Mouse (Mus musculus) ES-E14 (cell line): ENCODE results near the gene Ncam1.

Source experiments
- CHD2 ChIP-seq: IDR thresholded peaks from 2 replicates; pipeline ENCODE4 v1.6.1; 2014; ENCODE audit warnings: mild to moderate bottlenecking, low read depth, low read length, inconsistent platforms
- HCFC1 ChIP-seq: IDR thresholded peaks from 2 replicates; pipeline ENCODE4 v1.6.1; 2012; ENCODE audit warnings: low read length, inconsistent platforms, borderline replicate concordance; ENCODE audit not compliant: insufficient read depth
- ZC3H11A ChIP-seq: IDR thresholded peaks from 2 replicates; pipeline ENCODE4 v1.6.1; 2012; ENCODE audit warnings: low read depth, mild to moderate bottlenecking, inconsistent platforms, low read length, borderline replicate concordance

DNA sequence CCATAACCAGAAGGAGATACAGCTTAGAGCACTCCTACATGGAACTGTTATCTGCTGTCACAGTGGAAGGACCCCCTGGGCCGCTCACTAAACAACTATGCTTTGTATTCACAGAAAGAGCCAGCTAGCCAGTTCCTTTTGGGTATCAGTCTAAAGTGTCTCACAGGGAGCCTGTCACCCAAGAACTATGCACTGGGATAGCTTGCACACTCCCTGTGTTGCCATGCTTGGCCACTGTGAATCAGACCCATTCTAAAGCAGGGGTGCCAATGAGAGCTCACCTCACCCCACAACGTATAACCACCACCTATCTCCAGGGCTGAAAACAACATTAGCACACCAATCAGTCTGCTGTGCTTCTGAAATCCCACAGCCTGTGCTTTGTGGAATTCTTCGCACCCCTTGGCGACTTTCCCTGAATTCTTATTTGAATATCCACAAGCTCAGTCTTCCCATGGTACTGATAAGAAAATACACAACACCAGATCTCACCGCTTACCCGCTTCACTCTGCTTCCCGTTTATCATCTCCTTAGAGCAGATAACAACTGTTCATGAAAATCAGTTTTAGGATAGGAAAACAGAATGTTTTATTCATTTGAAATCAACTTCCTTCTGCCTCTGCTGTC lies 228.6 kb downstream of the Ncam1 start:
- TF ChIP-seq ZC3H11A (no peak), CHD2 (no peak), HCFC1 (no peak)
